Mouse (Mus musculus) embryonic facial prominence, embryonic 11.5 days (tissue): ENCODE results near the gene Zfp27. TPM values are rescaled to one million over a fixed set of nuclear protein-coding genes. Genes with fewer than 3 reads are reported as not detected.
"Not testable (repeated sequence)": the region's sequence is repeated elsewhere in the genome, so short reads cannot be mapped to it uniquely, and the experiment has no call there.

Experiments
- ATAC-seq: fragments of 200-750 bp; cut with Nextera tagmentation; replicated peaks from 2 replicates; pipeline ENCODE4 v1.8.0; 2017; ENCODE audit warnings: low read depth; ENCODE audit not compliant: insufficient number of reproducible peaks, low FRiP score, low TSS enrichment
- DNase-seq: peaks from one replicate; pipeline ENCODE4 v3.0.0-alpha.2; 2015; ENCODE audit warnings: low spot score
- H3K27ac ChIP-seq: fragments of 300-500 bp; sonication (generic); replicated peaks from 2 replicates; pipeline ENCODE4 v1.5.1; 2014; ENCODE audit warnings: mild to moderate bottlenecking, low read depth, low read length, control low read depth
- H3K27me3 ChIP-seq: fragments of 300-500 bp; sonication (generic); 2 replicates; pipeline ENCODE4 v1.6.1; 2014; ENCODE audit warnings: mild to moderate bottlenecking, low read length, moderate library complexity, mixed read lengths; ENCODE audit not compliant: control insufficient read depth, insufficient read depth
- H3K36me3 ChIP-seq: fragments of 300-500 bp; sonication (generic); replicated peaks from 2 replicates; pipeline ENCODE4 v1.6.1; 2014; ENCODE audit warnings: low read depth, mild to moderate bottlenecking, low read length, moderate library complexity, mixed read lengths; ENCODE audit not compliant: control insufficient read depth, insufficient read depth
- H3K4me1 ChIP-seq: fragments of 300-500 bp; sonication (generic); 2 replicates; pipeline ENCODE4 v1.6.1; 2014; ENCODE audit warnings: low read length, mixed read lengths; ENCODE audit not compliant: control insufficient read depth, insufficient read depth
- H3K4me2 ChIP-seq: fragments of 300-500 bp; sonication (generic); 2 replicates; pipeline ENCODE4 v1.6.1; 2014; ENCODE audit warnings: low read depth, mild to moderate bottlenecking, control low read depth, low read length, moderate library complexity
- H3K4me3 ChIP-seq: fragments of 300-500 bp; sonication (generic); 2 replicates; pipeline ENCODE4 v1.5.1; 2014; ENCODE audit warnings: low read depth, low read length, control low read depth
- H3K9ac ChIP-seq: fragments of 300-500 bp; sonication (generic); replicated peaks from 2 replicates; pipeline ENCODE4 v1.6.1; 2014; ENCODE audit warnings: mild to moderate bottlenecking, control low read depth, low read length
- H3K9me3 ChIP-seq: fragments of 300-500 bp; sonication (generic); replicated peaks from 2 replicates; pipeline ENCODE4 v1.6.1; 2016; ENCODE audit warnings: mild to moderate bottlenecking, low read length, inconsistent platforms, mixed read lengths; ENCODE audit not compliant: control insufficient read depth
- WGBS: fragments of 180-500 bp; shearing (Covaris S2); extraction: QIAGEN DNeasy Blood & Tissue Kit; methylation state at CpG from one replicate; pipeline ENCODE4 v1.1.7; 2014; 5-methylcytosine and 5-hydroxymethylcytosine counted together
- polyA plus RNA-seq: library from polyadenylated mRNA; unstranded; fragments of >200 nt; fragmentation: Nextera tagmentation; extraction: Ambion mirVana; gene quantifications from 2 replicates; pipeline ENCODE4 v1.2.1, GENCODE M21; 2014

The Zfp27 gene
- polyA plus RNA-seq, 1 experiment from 2014 or later: 14.8 TPM

- Histone ChIP-seq H3K4me1 (no peaks in the 10 kb centered on the region), H3K4me3 (no peak overlapping the region), H3K4me2 (no peak overlapping the region), H3K9ac (no peak overlapping the region), H3K36me3 (peaks cover 8% of the 10 kb centered on the region), H3K27me3 (no peaks in the 10 kb centered on the region), H3K9me3 (peaks cover 7% of the 10 kb centered on the region), H3K27ac (no peak overlapping the region)
- peak; percentile 42 for DNase-seq
- ATAC-seq: no peak
- 46% methylated on average over 7 of the region's 7 CpGs for WGBS
Observed at GRCm38 (mm10) chr7:29880056-29880455, 26.3 kb downstream of the Zfp27 start.

- H3K9ac ChIP-seq, DNase-seq, H3K27me3 ChIP-seq, H3K4me3 ChIP-seq, H3K4me2 ChIP-seq, ATAC-seq, H3K4me1 ChIP-seq, H3K27ac ChIP-seq: not testable (repeated sequence)
- Histone ChIP-seq H3K36me3 (peaks cover 16% of the 10 kb centered on the region), H3K9me3 (peaks cover 15% of the 10 kb centered on the region)
- WGBS: 92% methylated on average over 9 of the region's 9 CpGs
Observed at GRCm38 (mm10) chr7:29877561-29877960, 28.8 kb downstream of the Zfp27 start.

- no peaks in the 10 kb centered on the region for H3K4me1 ChIP-seq
- no peak overlapping the region for H3K4me2 ChIP-seq
- H3K36me3 ChIP-seq: peaks cover 16% of the 10 kb centered on the region
- 94% methylated on average over 10 of the region's 10 CpGs for WGBS
- no peak for DNase-seq
- H3K27me3 ChIP-seq: no peaks in the 10 kb centered on the region
- peaks cover 15% of the 10 kb centered on the region for H3K9me3 ChIP-seq
- H3K27ac ChIP-seq: no peak overlapping the region
- H3K9ac ChIP-seq: no peak overlapping the region
- no peak overlapping the region for H3K4me3 ChIP-seq
- no peak for ATAC-seq
Observed at GRCm38 (mm10) chr7:29874256-29874655, 32.1 kb downstream of the Zfp27 start.

GRCm38 (mm10) chr7:29861660-29862059 lies 44.7 kb downstream of the Zfp27 start:
- no peak overlapping the region for H3K4me3 ChIP-seq
- 88% methylated on average over 7 of the region's 7 CpGs for WGBS
- no peaks in the 10 kb centered on the region for H3K27me3 ChIP-seq
- H3K9ac ChIP-seq: no peak overlapping the region
- no peaks in the 10 kb centered on the region for H3K4me1 ChIP-seq
- no peak for ATAC-seq
- no peak overlapping the region for H3K4me2 ChIP-seq
- DNase-seq: peak; percentile 8
- H3K9me3 ChIP-seq: no peaks in the 10 kb centered on the region
- H3K36me3 ChIP-seq: no peaks in the 10 kb centered on the region
- H3K27ac ChIP-seq: no peak overlapping the region

GRCm38 (mm10) chr7:29859532-29860517 lies 46.5 kb downstream of the Zfp27 start, which contains the start of gene Zfp420:
TSS of gene Zfp420 (plus strand) at chr7:29859979.
- peak within 1 kb of the TSS; percentile 65 for H3K9ac ChIP-seq
- H3K4me1 ChIP-seq: no peaks in the 10 kb centered on the region
- H3K36me3 ChIP-seq: no peaks in the 10 kb centered on the region
- ATAC-seq: peak; percentile 96
- no peaks in the 10 kb centered on the region for H3K27me3 ChIP-seq
- H3K4me2 ChIP-seq: peak within 1 kb of the TSS; percentile 63
- H3K9me3 ChIP-seq: no peaks in the 10 kb centered on the region
- 7% methylated on average over 32 of the region's 32 CpGs for WGBS
- peak; percentile 95 for DNase-seq
- no peak within 1 kb of the TSS for H3K27ac ChIP-seq
- H3K4me3 ChIP-seq: peak within 1 kb of the TSS; percentile 60

GRCm38 (mm10) chr7:29853219-29853842 lies 53.0 kb downstream of the Zfp27 start, which contains the start of gene Zfp940:
TSS of gene Zfp940 (minus strand) at chr7:29853669.
- Histone ChIP-seq H3K36me3 (no peaks in the 10 kb centered on the region; the same call in 1 of the 2 replicates), H3K4me1 (no peaks in the 10 kb centered on the region), H3K27me3 (no peaks in the 10 kb centered on the region), H3K4me3 (peak within 1 kb of the TSS; percentile 60), H3K9me3 (no peaks in the 10 kb centered on the region), H3K9ac (peak within 1 kb of the TSS; percentile 56), H3K27ac (no peak within 1 kb of the TSS), H3K4me2 (peak within 1 kb of the TSS; percentile 64)
- under 1% methylated on average over 21 of the region's 21 CpGs for WGBS
- DNase-seq: peak; percentile 98
- ATAC-seq: peak; percentile 96

- peak overlapping the region; percentile 56 for H3K9ac ChIP-seq
- no peak for DNase-seq
- 57% methylated on average over 9 of the region's 9 CpGs for WGBS
- ATAC-seq: no peak
- peak overlapping the region; percentile 60 for H3K4me3 ChIP-seq
- no peaks in the 10 kb centered on the region; the same call in 1 of the 2 replicates for H3K36me3 ChIP-seq
- H3K4me1 ChIP-seq: no peaks in the 10 kb centered on the region
- H3K9me3 ChIP-seq: no peaks in the 10 kb centered on the region
- H3K27me3 ChIP-seq: no peaks in the 10 kb centered on the region
- no peak overlapping the region for H3K27ac ChIP-seq
- H3K4me2 ChIP-seq: peak overlapping the region; percentile 64
Observed at GRCm38 (mm10) chr7:29852831-29853218, 53.5 kb downstream of the Zfp27 start.
